Mouse (Mus musculus) myocyte (in vitro differentiated cells): ENCODE measurements at regions not wholly inside any gene's neighbourhood (a gene's known extent, or its start where the extent isn't known, plus 50 kb on each side); places are given as distances from the start of the nearest gene placed in this dataset.

Source experiments
- CEBPB ChIP-seq: IDR thresholded peaks from 2 replicates; pipeline ENCODE4 v1.6.1; 2011; ENCODE audit warnings: mild to moderate bottlenecking, moderate library complexity; ENCODE audit not compliant: poor library complexity, insufficient read depth, severe bottlenecking
- E2F4 ChIP-seq: IDR thresholded peaks from one replicate; pipeline ENCODE4 v1.6.1; 2011; ENCODE audit warnings: mild to moderate bottlenecking, control low read depth, moderate library complexity; ENCODE audit not compliant: insufficient read depth
- MAX ChIP-seq: IDR thresholded peaks from one replicate; pipeline ENCODE4 v1.6.1; 2011; ENCODE audit warnings: low read depth, mild to moderate bottlenecking, control low read depth
- MYOD1 ChIP-seq, 3 experiments: IDR thresholded peaks; one replicate each; pipeline ENCODE4 v1.6.1; 2011; ENCODE audit warnings: control low read depth in 2 of 3, low read depth in 2 of 3, mild to moderate bottlenecking in 2 of 3, moderate library complexity in 1 of 3; ENCODE audit not compliant: insufficient read length in 2 of 3, control insufficient read depth in 1 of 3
- MYOG ChIP-seq, 3 experiments: IDR thresholded peaks; one replicate each; pipeline ENCODE4 v1.6.1; 2011; ENCODE audit warnings: control low read depth in 2 of 3, low read depth in 2 of 3, mild to moderate bottlenecking in 2 of 3; ENCODE audit not compliant: insufficient read length in 2 of 3, control insufficient read depth in 1 of 3, insufficient read depth in 1 of 3
- POLR2A ChIP-seq: IDR thresholded peaks from one replicate; pipeline ENCODE4 v1.6.1; 2011; ENCODE audit warnings: low read depth, mild to moderate bottlenecking, control low read depth, moderate library complexity; ENCODE audit not compliant: insufficient read length
- REST ChIP-seq: IDR thresholded peaks from one replicate; pipeline ENCODE4 v1.6.1; 2011; ENCODE audit warnings: mild to moderate bottlenecking, control low read depth, moderate library complexity; ENCODE audit not compliant: insufficient read depth, insufficient read length
- SRF ChIP-seq: IDR thresholded peaks from one replicate; pipeline ENCODE4 v1.6.1; 2011; ENCODE audit warnings: low read depth; ENCODE audit not compliant: control insufficient read depth, insufficient read length
- TCF12 ChIP-seq: IDR thresholded peaks from one replicate; pipeline ENCODE4 v1.6.1; 2011; ENCODE audit warnings: mild to moderate bottlenecking, control low read depth; ENCODE audit not compliant: poor library complexity, insufficient read depth, severe bottlenecking
- TCF3 ChIP-seq: IDR thresholded peaks from one replicate; pipeline ENCODE4 v1.6.1; 2011; ENCODE audit warnings: low read depth, control low read depth; ENCODE audit not compliant: insufficient read length
- USF1 ChIP-seq: IDR thresholded peaks from one replicate; pipeline ENCODE4 v1.6.1; 2011; ENCODE audit warnings: low read depth, mild to moderate bottlenecking, control low read depth, moderate library complexity

DNA sequence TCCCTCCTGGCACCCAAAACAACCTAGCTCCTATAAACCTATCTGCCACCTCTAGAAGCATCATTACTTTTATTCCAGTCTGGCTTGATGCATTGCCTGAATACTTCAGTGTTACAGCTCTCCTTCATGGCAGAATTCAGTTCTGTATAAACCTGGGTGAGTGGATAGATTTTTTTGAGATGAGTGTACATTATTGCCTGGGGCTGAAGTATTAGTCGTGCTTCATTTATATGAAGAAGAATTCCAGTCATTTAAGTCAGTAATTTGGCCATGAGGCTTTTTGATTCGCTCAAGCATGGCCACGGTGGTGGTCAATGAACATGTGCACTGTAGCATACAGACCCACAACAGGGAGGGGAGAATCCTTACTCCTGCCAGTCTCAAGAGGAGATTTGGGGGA is 470.1 kb upstream of the Ndn start:
- TF ChIP-seq POLR2A (no peak), CEBPB (no peak), MYOG (IDR thresholded peaks at IDR 0.05; ENCODE audit: control insufficient read depth in 1 of 3, insufficient read depth in 1 of 3, insufficient read length in 2 of 3, low read depth in 2 of 3) (no peak), REST (no peak), TCF12 (no peak), MAX (no peak), TCF3 (no peak), E2F4 (no peak), USF1 (no peak), MYOD1 (IDR thresholded peaks at IDR 0.05; ENCODE audit: control insufficient read depth in 1 of 3, insufficient read length in 2 of 3, low read depth in 2 of 3) (no peak), SRF (no peak)
